Mouse (Mus musculus) ES-E14 (cell line): ENCODE data around the gene Barhl2.

Source experiments
- CHD2 ChIP-seq: IDR thresholded peaks from 2 replicates; pipeline ENCODE4 v1.6.1; 2014; ENCODE audit warnings: mild to moderate bottlenecking, low read depth, low read length, inconsistent platforms
- HCFC1 ChIP-seq: IDR thresholded peaks from 2 replicates; pipeline ENCODE4 v1.6.1; 2012; ENCODE audit warnings: low read length, inconsistent platforms, borderline replicate concordance; ENCODE audit not compliant: insufficient read depth
- ZC3H11A ChIP-seq: IDR thresholded peaks from 2 replicates; pipeline ENCODE4 v1.6.1; 2012; ENCODE audit warnings: low read depth, mild to moderate bottlenecking, inconsistent platforms, low read length, borderline replicate concordance

GRCm38 (mm10) chr5:106445681-106446080 lies 12.3 kb downstream of the Barhl2 start:
- TF ChIP-seq CHD2 (no peak), HCFC1 (no peak), ZC3H11A (no peak)
